Mouse (Mus musculus): ENCODE measurements at regions not wholly inside any gene's neighbourhood (a gene's known extent, or its start where the extent isn't known, plus 50 kb on each side); places are given as distances from the start of the nearest gene placed in this dataset.

- no peak for DNase-seq (ENCODE audit: low spot score in 2 of 2)
These were observed 205.1 kb upstream of the Epha3 start for GRCm38 (mm10) chr16:64068787-64069673.

DNA sequence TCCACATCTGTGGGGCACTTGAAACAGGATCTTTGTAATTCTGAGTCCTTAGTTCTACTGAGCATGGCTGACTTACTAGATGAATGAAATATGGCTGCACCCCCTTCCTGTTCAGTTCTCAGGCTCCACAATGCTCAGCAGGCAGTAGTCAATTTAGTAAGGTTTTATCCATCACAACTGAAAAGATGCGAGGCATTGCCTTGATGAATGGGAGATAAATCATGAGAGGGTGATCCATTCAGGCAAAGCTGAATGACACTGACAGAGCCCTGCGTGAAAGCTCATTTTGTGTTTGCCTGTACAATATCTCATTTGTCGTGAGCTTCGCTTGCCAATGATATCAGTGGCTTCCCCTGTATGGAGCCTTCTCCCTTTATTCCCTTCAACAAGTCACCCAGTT, 198.6 kb upstream of the Epha3 start:
- DNase-seq (ENCODE audit: low spot score in 2 of 2): no peak

GRCm38 (mm10) chr16:64058712-64059111, 194.7 kb upstream of the Epha3 start:
- no peak for DNase-seq (ENCODE audit: low spot score in 2 of 2)

DNA sequence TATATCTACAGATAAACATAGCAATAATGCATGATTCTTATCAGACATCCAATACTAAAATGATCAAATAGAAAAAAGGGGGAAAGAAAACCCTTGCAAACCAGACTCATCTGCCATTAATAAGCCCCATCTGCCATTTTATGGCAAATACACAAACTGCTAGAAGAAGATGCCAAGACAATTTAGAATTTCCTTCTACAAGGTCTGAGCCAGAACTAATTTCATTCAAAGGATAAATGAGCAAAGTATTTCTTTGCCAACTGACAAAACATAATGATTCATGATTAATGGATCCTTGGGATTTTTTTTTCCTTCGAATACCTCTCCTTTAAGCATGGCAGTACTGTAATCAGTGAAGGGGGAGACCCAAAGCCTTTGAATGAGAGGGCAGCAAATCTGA, 190.4 kb upstream of the Epha3 start:
- no peak for DNase-seq (ENCODE audit: low spot score in 2 of 2)

- no peak for DNase-seq (ENCODE audit: low spot score in 2 of 2)
These were observed 184.1 kb upstream of the Epha3 start for GRCm38 (mm10) chr16:64048026-64048425.

- no peak for DNase-seq (ENCODE audit: low spot score in 2 of 2)
These were observed 169.1 kb upstream of the Epha3 start for GRCm38 (mm10) chr16:64033049-64033448.

DNA sequence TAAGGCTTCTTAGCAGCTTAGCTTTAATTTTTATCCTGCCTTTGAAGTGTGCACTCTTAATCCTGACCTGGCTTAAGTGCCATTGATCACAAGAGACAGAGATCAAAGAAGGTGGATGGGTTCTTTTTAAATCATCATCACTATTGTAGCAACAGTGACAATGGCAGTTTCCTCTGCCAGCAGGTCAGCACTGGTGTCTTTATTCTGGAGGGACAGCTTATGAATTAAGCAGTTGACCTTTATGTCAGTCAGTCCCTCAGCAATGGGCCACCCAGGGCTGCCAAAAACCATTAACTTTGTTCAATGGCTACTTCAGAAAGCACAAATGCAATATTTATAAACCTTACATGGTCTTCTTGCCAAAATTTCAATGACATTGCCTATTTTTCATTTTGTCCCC, 160.0 kb upstream of the Epha3 start:
- no peak for DNase-seq (ENCODE audit: low spot score in 2 of 2)

GRCm38 (mm10) chr16:64000884-64001283, 136.9 kb upstream of the Epha3 start:
- DNase-seq (ENCODE audit: low spot score in 2 of 2): no peak

GRCm38 (mm10) chr16:63967407-63967806, 103.4 kb upstream of the Epha3 start:
- no peak for DNase-seq (ENCODE audit: low spot score in 2 of 2)

DNA sequence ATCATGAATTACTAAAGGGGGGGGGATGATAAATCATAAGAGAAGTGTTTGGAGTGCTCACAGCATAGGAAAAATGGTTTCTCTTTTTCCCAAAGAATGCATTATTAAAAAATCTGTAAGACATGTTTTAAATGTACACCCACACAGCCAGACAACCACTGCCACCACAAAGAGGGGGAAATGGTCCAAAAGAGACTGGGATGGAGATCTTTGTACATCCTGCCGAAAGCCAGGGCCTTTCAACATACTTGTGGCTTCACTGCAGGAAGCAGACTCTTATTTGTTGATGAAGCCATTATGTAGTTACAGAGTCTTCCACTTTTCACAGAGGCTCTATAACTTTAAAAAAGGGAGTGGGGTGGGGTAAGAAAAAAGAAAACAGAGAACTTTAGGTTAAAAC, 96.8 kb upstream of the Epha3 start:
- DNase-seq (ENCODE audit: low spot score in 2 of 2): no peak

DNA sequence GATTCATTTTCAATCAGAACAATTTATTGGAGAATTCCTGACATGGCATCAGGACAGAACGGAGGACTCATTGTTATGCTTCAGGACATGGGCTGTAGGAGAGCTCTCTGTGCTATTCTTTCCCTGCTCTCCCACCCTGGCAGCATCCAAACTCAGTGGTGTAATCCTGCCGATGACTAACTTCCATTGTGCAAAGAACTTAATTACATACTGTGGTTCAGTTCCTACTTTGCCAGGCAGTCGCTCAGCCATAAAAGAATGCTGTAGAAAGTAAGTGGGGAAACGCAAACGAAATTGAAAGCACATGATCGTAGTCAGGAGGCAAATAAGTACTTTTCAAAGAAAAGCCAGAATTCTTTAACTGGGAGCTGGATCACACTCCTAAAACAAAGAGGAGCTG, 94.2 kb upstream of the Epha3 start:
- DNase-seq (ENCODE audit: low spot score in 2 of 2): peak in 1 of 2 experiments; percentile 10

DNA sequence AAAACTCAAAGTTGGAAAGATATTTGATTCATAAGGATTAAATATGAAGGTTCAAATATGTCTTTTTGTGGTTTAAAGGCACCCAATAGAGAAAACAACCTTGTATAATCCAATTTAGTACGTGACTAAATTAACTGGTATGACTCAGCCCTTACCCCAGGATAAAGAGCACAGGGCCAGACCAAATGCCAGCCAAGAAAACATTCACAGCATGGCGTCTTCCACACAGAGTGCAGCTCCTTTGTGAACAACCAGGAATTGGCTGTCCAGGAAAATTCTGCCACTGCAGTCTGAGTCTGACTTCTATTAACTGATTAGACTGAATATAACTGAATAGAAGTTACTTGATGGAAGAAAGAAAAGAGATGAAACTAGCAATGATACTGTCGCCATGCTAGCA, 61.2 kb upstream of the Epha3 start:
- no peak for DNase-seq (ENCODE audit: low spot score in 2 of 2)

GRCm38 (mm10) chr16:63921146-63921545, 57.2 kb upstream of the Epha3 start:
- DNase-seq (ENCODE audit: low spot score in 2 of 2): no peak
